Mouse (Mus musculus) CD8-positive naive resting alpha-beta T cell, adult 57 days (primary cell): ENCODE measurements around the gene Nr4a2. TPM values are rescaled to one million over a fixed set of nuclear protein-coding genes. Genes with fewer than 3 reads are reported as not detected.

ENCODE experiments used
- total RNA-seq: library from RNA; stranded (reverse); gene quantifications from one replicate; pipeline ENCODE4 v1.2.4, GENCODE M21; 2023

Nr4a2 gene
- total RNA-seq: 70.9 TPM

DNA sequence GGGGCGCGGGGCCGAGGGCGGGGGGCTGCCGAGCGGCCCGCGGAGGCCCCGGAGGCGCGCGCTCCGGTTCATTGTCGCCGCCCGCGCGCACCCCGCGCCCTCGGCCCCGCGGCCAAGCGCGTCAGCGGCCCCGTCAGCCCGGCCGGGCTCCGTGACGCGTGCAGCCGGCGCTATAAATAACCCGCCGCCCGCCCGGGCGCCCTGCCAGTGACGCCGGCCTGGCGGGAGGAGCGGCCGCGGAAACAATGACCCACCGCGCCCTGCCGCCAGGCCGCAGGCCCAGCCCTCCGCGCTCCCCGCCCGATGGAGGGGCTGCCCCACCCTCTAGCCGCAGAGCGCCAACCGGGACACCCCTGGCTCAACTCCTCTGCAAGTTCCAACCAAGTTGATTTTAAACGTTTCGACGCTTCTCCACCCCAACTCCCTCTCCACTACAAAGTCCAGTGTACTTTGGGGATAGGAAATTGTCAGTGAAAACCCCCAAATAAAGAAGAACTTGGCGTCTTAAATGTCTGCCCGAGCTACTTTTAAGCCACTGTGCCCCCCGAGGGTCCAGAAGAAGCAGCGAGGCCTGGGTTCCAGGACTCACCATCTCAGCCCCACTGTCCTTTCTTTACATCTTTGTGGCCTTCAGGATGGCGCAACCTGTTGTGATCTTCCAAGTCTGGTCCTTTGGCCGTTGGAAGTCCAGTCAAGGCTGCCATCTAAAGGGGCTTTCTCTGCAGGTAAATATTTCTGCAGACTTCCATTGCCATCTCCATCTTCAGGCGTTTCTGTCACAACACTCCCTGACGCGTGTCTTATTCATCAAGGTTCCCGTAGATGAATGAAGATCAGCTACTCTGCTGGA is at the start of gene Nr4a2:
Gene Nr4a2, minus strand, starts transcription at position 13 of the 850 bp plus-strand sequence.

Other genes starting within 250 kb of the Nr4a2 start
- gene Gpd2, start 113.6 kb upstream of the Nr4a2 start, total RNA-seq: 29.3 TPM